Comparison of ENCODE assay signal across 16 mouse cellular contexts in the genomic region with DNA sequence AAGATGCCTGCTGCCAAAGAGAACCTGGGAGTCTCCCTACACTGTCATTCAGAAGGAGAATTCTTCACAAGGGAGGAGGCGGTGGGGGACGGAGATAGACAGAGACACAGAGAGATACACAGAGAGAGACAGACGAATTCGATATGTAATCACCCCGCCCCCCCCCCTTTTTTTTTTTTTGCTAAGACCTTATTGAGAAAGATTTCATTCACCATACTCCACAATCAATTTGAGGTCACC. TPM values are rescaled to one million over a fixed set of nuclear protein-coding genes. Genes with fewer than 3 reads are reported as not detected.
DNase-seq lines count a peak whose midpoint lies in the region; ATAC-seq and TF ChIP-seq lines count a peak whose summit lies in the region.
"Had no signal": no experiment of that assay in that cellular context is flagged by ENCODE, and none has a peak within 500 bp of the region (broad histone marks: within the 10 kb centered on the region; RNA-seq: fewer than 3 reads in every experiment).

A gene (minus strand): TSS at position 101 of the 240 bp plus-strand sequence.

- peak; percentile 56 for DNase-seq in embryo, embryonic 10.5 days (ENCODE audit: low spot score)
- no peak for DNase-seq in embryo, embryonic 9.5 days (ENCODE audit: extremely low spot score)
- DNase-seq in lung, embryonic 14.5 days, result no peak
- no peak for DNase-seq in lung, postnatal 4 days
- no peak for DNase-seq in heart, postnatal 14 days
- DNase-seq in thymus, postnatal 0 days (ENCODE audit: low spot score), result no peak
- no peak for DNase-seq in gastrocnemius, postnatal 25 days
- DNase-seq: gastrocnemius, postnatal 14 days had no signal

- intact Hi-C loops in heart, postnatal 14 days (cut with DNase I), result no loop called here

- H3K4me1 ChIP-seq in lung, embryonic 14.5 days (ENCODE audit: insufficient read depth), result 0 out of 2 replicates have a peak, but pooled peaks cover 3% of the 10 kb centered on the region
- H3K4me1 ChIP-seq in embryonic facial prominence, embryonic 12.5 days, result 0 out of 2 replicates have a peak, but pooled peaks cover 4% of the 10 kb centered on the region

- no peak within 1 kb of the TSS for H3K27ac ChIP-seq in lung, embryonic 14.5 days (ENCODE audit: low read depth)
- H3K27ac ChIP-seq in embryonic facial prominence, embryonic 12.5 days, result no peak within 1 kb of the TSS

- WGBS in lung, embryonic 14.5 days, result 0% methylated on average over 5 of the region's 5 CpGs
- 0% methylated on average over 4 of the region's 5 CpGs for WGBS in embryonic facial prominence, embryonic 12.5 days

- H3K9ac ChIP-seq in lung, embryonic 14.5 days, result no peak within 1 kb of the TSS
- no peak within 1 kb of the TSS for H3K9ac ChIP-seq in embryonic facial prominence, embryonic 12.5 days

- peak within 1 kb of the TSS; percentile 43 for H3K4me2 ChIP-seq in lung, embryonic 14.5 days
- H3K4me2 ChIP-seq in embryonic facial prominence, embryonic 12.5 days (replicated peaks), result no peak within 1 kb of the TSS

- H3K9me3 ChIP-seq in lung, embryonic 14.5 days (ENCODE audit: low read depth, low read length), result no peaks in the 10 kb centered on the region
- no peaks in the 10 kb centered on the region for H3K9me3 ChIP-seq in embryonic facial prominence, embryonic 12.5 days

- no peak for ATAC-seq in lung, embryonic 14.5 days (ENCODE audit: insufficient read depth)
- no peak for ATAC-seq in embryonic facial prominence, embryonic 12.5 days (ENCODE audit: insufficient number of reproducible peaks, insufficient read depth, low FRiP score, low TSS enrichment)
- ATAC-seq: activated CD4-positive, CD25-positive, alpha-beta regulatory T cell, adult 4 months; inflammation-experienced regulatory T-cells, adult 6 months had no signal

- H3K27me3 ChIP-seq in lung, embryonic 14.5 days (ENCODE audit: insufficient read depth, low read length), result peaks cover 93% of the 10 kb centered on the region
- peaks cover 85% of the 10 kb centered on the region for H3K27me3 ChIP-seq in embryonic facial prominence, embryonic 12.5 days

- TF ChIP-seq CTCF in lung, embryonic 14.5 days (IDR thresholded peaks at IDR 0.05; ENCODE audit: low read depth), result no peak

- peak within 1 kb of the TSS; percentile 13; the same call in 1 of the 2 replicates for H3K4me3 ChIP-seq in lung, embryonic 14.5 days (ENCODE audit: low read depth, low read length)
- H3K4me3 ChIP-seq in embryonic facial prominence, embryonic 12.5 days, result peak within 1 kb of the TSS; percentile 4; the same call in 1 of the 2 replicates
- H3K4me3 ChIP-seq: erythroblast, embryonic 14.5 days had no signal

- no peaks in the 10 kb centered on the region for H3K36me3 ChIP-seq in lung, embryonic 14.5 days (ENCODE audit: insufficient read depth)
- no peaks in the 10 kb centered on the region for H3K36me3 ChIP-seq in embryonic facial prominence, embryonic 12.5 days

RNA-seq across cellular contexts. Expression of the gene that starts here (rescaled TPM):
- polyA plus RNA-seq in lung, embryonic 14.5 days (2014; fragmentation: Nextera tagmentation; extraction: Ambion mirVana), result 0.24 and 1.6 TPM in 2 replicates
- 2.6 and 3.1 TPM in 2 replicates for polyA plus RNA-seq in embryonic facial prominence, embryonic 12.5 days (2016; fragmentation: Nextera tagmentation; extraction: Ambion mirVana)
- total RNA-seq in heart, postnatal 14 days (2021), result 10 to 100 TPM; 78.9 to 80.4 TPM
- polyA plus RNA-seq in thymus, postnatal 0 days (2015; fragmentation: Nextera tagmentation; extraction: Ambion mirVana), result not detected in 2 replicates
- not detected for total RNA-seq in gastrocnemius, postnatal 25 days (2021)
- total RNA-seq: gastrocnemius, postnatal 14 days; layer of hippocampus, adult 18-20 months; megakaryocyte-erythroid progenitor cell, adult 5-6 weeks; MEL had no signal
- polyA plus RNA-seq: activated CD4-positive, CD25-positive, alpha-beta regulatory T cell, adult 4 months; erythroblast, embryonic 14.5 days; inflammation-experienced regulatory T-cells, adult 6 months; neural tube, embryonic 11.5 days had no signal

Comparison
In these comparisons a context has a peak if more than half of its experiments do, and no peak if none do; other contexts are left out.
1. RNA of the gene that starts here (total RNA-seq): 78.9 to 80.4 TPM in heart, postnatal 14 days; not detected in gastrocnemius, postnatal 25 days; every median in the first group is over 10 times any median in the second.